Mouse (Mus musculus): ENCODE data around the gene Nprl3. TPM values are rescaled to one million over a fixed set of nuclear protein-coding genes. Genes with fewer than 3 reads are reported as not detected.
A peak's percentile ranks its signal among the peaks of the same experiment; 100 is the strongest.
"Not testable (repeated sequence)": the region's sequence is repeated elsewhere in the genome, so short reads cannot be mapped to it uniquely, and the experiment has no call there.

The Nprl3 gene
- total RNA-seq, 2 experiments from 2014 or later = 49.1 to 67.0 TPM

DNA sequence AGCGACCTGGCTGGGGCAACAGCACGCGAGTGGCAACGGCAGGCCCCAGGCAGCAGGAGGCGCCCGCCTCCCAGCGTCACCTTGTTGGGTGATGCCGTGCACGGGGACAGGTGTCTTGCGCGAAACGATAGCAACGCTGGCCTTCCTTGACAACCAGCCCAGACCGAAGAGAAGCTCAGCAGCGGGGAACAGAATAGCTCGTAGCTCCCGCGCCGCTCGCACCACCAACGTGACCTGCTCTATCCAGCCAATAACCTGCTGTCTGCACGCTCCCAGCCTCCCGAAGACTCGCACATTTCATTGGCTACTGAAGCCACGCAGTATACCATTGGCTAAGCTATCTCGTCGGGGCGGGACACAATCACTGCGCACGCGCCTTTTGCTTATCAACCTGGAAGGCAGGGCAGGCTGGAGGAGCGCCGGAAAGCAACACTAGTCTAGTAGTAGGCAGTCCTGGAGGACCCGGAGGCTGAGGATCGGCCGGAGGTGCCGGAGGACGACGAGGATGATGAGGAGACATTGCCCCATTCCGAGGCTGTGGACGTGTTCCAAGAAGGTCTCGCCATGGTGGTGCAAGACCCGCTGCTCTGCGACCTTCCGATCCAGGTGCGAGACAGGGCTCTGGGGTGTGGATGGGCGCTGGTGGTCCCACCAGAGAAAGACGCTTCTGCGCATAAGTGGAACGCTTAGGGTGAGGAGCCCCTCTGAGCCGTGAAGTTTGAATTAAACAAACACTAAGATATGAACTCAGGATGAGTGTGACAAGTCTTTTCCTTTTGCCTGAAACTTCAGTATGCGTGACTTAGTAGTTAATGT is 62.2 kb downstream of the Nprl3 start, which contains the start of gene Snrnp25:
Snrnp25 (plus strand) TSS at position 358 of the 816 bp plus-strand sequence.
- DNase-seq (ENCODE audit: extremely low spot score in 1 of 2, low spot score in 1 of 2) = peak; percentile 78 to 90

GRCm38 (mm10) chr11:32201922-32202685 is 65.4 kb downstream of the Nprl3 start:
- no peak for DNase-seq (ENCODE audit: extremely low spot score in 1 of 2, low spot score in 1 of 2)

DNA sequence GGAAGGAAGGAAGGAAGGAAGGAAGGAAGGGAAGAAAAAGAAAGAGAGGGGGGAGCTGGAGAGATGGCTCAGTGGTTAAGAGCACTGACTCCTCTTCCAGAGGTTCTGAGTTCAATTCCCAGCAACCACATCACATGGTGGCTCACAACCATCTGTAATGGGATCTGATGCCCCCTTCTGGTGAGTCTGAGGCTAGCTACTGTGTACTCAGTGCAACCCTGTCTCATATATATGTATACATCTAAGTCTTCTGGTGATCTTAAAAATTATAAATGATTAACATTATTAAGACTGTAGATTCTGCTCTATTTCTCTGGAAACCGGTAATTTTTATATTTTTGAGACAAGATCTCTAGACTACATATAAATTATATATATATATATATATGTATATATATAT is 66.5 kb downstream of the Nprl3 start:
- DNase-seq (ENCODE audit: extremely low spot score in 1 of 2, low spot score in 1 of 2) = not testable (repeated sequence)

DNA sequence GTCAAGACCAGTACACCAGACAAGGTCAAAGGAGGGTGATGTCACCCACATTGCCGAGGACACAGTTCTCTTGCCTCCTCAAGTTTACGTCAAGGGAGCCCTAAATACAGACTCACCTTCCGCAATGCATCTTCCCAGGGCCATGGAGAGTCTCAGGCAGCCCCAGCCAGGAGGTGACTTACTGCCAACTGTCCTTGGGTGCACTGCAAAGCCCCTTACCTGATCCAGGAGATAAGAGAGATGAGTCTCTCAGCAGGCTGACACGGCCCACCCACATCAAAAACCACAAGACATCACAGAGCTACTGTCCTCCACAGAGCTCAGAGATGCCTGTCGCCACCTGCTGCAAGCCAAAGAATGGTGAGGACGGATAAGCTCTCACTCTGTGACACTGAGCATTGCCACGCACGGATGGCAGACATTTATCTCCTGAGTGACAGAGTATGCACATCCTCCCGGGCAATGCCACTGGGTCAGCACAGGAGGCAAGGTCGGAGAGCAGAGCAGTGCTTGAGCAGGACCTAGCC is 67.4 kb downstream of the Nprl3 start, which contains the start of gene Il9r:
Il9r (minus strand) TSS at position 205 of the 527 bp plus-strand sequence.
- no peak for DNase-seq (ENCODE audit: extremely low spot score in 1 of 2, low spot score in 1 of 2)

GRCm38 (mm10) chr11:32199230-32199629 is 68.3 kb downstream of the Nprl3 start:
- DNase-seq (ENCODE audit: extremely low spot score in 1 of 2, low spot score in 1 of 2) = no peak

DNA sequence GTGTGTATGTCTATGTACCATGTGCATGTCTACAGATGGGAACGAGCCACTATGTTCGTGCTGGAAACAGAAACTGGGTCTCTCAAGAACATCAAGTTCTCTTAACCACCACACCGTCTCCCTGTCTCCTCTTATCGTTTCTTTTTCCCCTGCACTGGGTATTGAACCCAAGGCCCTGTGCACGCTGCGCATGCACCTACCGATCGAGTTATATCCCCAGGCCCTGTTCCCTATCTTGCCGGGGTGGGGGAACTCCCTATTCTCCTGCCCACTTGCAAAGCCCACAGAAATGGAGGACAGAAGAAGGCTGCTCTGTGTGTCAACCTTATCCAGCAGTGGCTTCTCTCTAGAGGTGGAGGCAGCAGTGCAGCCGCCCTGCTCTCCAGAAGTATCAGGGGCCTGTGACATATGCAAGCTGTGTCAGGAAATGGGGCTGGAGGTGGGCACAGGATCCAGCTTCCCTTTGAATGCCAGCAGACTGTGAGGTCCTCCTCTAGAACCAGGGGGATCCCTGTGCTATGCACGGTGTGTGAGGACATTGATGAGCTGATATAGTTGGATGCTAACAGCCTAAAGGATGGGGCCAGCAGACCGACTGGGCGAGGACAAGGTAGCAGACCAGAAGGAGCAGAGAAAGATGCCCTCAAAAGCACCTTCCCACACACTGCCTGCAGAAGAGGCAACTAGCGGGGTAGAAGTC is 69.1 kb downstream of the Nprl3 start:
- no peak for DNase-seq (ENCODE audit: extremely low spot score in 1 of 2, low spot score in 1 of 2)

GRCm38 (mm10) chr11:32197766-32198165 is 69.7 kb downstream of the Nprl3 start:
- no peak for DNase-seq (ENCODE audit: extremely low spot score in 1 of 2, low spot score in 1 of 2)

DNA sequence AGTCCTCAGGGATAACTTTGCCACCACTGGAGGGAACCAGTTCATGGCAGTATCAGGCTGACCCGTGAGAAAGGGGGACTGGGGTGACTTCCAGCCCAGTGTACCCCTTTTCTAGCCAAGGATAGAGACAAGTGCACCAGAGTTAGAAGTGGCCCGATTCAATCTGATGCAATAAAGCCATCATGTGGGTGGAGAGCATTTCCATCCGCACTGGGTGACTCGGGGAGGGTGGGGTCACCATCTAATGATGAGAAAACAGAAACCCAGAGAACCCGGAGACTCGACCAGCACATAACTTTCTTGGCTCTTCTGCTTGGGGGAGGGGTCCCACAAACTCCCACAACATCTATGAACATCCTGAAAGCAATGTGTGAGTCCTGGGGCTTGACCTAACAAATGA is 70.8 kb downstream of the Nprl3 start:
- DNase-seq (ENCODE audit: extremely low spot score in 1 of 2, low spot score in 1 of 2) = no peak

DNA sequence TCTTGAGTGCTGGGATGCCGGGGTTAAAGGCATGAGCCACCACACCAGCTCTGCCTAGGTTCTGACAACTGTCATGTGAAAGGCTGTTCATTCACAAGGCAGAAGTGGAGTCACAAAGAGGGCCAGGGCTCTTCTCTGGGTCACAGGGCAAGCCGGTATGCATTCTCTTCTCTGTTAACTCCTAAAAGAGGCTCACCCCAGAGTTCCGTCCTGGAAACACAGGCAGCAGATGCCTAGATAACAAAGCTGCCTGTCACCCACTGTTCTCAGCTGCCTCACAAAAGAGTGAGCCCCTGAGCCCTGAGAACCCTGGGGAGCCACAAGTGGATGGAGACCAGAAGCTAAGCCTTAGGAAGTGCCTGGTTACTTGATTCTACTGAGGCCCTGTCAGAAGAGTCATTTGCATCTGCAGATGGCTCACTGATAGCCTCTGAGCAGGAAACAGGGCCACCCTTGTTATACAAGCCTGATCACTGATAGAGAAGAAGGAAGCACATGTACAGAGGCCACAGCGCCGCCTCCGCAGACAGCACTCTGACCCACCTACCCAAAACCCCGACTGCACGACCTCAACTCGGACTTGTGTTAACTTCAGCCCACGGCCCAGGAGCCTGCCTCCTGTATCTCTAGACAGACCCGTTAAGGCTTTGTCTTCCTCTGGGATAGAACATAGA is 71.5 kb downstream of the Nprl3 start:
- no peak for DNase-seq (ENCODE audit: extremely low spot score in 1 of 2, low spot score in 1 of 2)

GRCm38 (mm10) chr11:32194626-32195025 is 72.9 kb downstream of the Nprl3 start:
- no peak for DNase-seq (ENCODE audit: extremely low spot score in 1 of 2, low spot score in 1 of 2)

- no peak for DNase-seq (ENCODE audit: extremely low spot score in 1 of 2, low spot score in 1 of 2)
Measured at GRCm38 (mm10) chr11:32194086-32194485, 73.4 kb downstream of the Nprl3 start.

DNA sequence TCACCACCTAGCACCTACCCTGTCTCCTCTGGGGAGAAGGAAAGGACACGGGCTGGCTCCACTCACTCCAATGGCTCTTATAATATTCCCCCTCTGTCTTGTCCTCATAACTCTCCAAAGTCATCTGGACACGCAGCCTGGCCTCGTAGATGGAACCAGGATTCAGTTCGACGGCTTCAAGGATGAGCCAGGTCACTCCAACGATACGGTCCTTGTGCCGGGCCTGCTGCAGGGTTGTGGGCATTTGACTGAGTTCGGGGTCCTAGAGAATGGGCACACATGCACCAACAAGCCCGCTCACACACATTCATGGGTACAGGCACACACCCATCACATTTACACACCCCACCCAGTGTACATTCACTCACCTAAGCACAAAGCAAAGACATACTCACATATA is 74.4 kb downstream of the Nprl3 start:
- no peak for DNase-seq (ENCODE audit: extremely low spot score in 1 of 2, low spot score in 1 of 2)

DNA sequence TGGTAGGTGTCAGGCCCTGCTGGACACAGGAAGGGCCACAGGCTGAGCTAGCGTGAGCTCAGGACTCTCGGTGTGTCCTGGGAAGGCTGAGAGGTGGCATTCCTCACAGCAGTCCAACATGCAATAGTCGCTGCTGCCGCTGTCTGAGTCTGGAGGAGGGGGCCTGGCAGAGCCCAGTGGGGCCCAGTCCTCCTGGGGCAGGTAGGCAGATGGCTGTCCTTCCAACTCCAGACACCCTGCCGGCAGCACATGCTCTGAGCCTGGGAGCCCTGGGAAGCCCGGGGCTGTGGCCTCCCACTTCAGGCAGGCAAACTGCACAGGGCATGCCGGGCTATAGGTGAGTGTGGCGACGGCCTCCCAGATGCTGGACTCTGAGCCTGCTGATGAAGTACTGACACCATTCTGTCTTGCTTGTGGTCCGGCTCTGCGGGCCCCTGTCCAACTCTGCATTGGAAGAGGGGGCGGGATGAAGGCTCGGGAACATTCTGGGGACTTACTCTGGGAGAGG is 76.8 kb downstream of the Nprl3 start:
- DNase-seq (ENCODE audit: extremely low spot score in 1 of 2, low spot score in 1 of 2) = no peak

GRCm38 (mm10) chr11:32190119-32190518 is 77.4 kb downstream of the Nprl3 start:
- no peak for DNase-seq (ENCODE audit: extremely low spot score in 1 of 2, low spot score in 1 of 2)

DNA sequence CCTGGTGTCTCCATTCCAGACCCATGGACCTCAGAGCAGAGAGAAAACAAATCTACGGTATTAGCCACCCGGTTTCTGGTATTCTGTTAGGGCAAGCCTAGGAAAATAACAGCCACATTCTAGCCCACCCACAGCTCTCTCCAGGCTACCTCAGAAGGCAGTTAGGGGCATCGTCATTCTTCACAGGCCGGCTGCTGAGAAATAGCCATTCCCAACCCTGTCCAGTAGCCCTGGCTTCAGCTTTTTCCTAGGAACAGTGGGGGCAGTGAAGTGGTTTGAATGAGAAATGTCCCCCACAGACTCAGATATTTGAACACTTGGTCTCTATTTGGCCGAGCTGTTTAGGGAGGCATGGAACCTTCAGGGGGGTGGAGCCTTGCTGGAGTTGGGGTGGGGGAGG is 78.1 kb downstream of the Nprl3 start:
- no peak for DNase-seq (ENCODE audit: extremely low spot score in 1 of 2, low spot score in 1 of 2)

DNA sequence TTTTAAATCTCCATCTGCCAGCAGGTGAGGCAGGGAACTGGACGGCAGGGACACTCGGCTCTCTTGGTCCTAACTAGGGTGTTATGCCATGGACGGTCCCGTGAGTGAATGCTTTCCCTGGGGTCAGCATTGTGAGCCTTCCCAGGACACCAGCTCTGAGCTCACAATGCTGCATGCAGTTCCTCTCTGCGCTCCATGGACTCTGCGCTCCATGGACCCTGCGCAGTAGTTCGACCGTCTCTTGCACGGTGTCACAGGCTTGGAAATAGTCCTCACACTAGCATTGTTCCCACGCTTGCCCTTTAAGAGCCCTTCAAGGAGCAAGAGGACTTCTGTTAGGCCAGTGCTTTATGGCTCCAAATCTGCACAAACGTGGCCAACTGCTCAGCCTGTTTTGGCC is 78.6 kb downstream of the Nprl3 start:
- no peak for DNase-seq (ENCODE audit: extremely low spot score in 1 of 2, low spot score in 1 of 2)

GRCm38 (mm10) chr11:32187256-32187655 is 80.3 kb downstream of the Nprl3 start:
- DNase-seq (ENCODE audit: extremely low spot score in 1 of 2, low spot score in 1 of 2) = no peak

DNA sequence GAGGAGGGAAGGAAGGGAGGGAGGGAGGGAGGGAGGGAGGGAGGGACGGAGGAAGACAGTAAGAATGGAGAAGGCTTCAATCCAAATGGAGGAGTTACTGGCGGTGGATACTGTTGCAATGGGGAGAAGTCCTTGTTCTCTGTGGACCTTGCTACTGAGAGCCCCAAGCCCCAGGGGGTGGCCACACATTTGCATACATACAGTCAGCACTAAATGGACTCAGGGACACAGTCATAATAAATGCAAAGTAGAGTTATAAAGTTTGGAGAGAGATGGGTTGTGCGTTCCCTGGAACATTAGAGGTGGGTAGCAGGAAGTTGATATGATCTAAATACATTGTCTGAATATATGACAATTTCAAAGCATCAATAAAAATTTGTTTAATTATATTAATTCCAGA is 81.5 kb downstream of the Nprl3 start:
- DNase-seq (ENCODE audit: extremely low spot score in 1 of 2, low spot score in 1 of 2) = no peak

DNA sequence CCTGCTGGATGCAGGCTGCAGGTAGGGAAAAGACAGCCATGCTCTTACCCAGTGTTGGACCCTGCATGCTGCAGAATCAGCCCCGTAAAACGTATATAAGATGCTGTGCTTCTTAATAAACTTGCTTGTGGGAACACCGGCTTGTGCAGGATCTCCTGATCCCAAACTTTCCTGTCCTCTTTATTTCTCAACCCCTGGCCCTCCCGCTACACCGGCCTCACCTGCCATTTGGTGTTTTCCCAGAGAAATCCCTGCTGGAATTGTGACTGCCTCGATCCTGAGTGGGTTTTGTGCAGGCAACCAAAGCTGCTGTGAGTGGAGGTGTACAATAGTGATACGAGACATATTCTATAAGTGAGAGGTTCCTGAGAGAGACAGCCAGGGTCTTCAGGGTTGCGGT is 83.0 kb downstream of the Nprl3 start:
- DNase-seq (ENCODE audit: extremely low spot score in 1 of 2, low spot score in 1 of 2) = no peak
